10 mouse cellular contexts compared by ENCODE assay signal in genomic region chr9:78531816-78532215, GRCm38 (mm10). TPM values are rescaled to one million over a fixed set of nuclear protein-coding genes. Genes with fewer than 3 reads are reported as not detected.
DNase-seq lines count a peak whose midpoint lies in the region; ATAC-seq lines count a peak whose summit lies in the region.
"Had no signal": no experiment of that assay in that cellular context is flagged by ENCODE, and none has a peak within 500 bp of the region (broad histone marks: within the 10 kb centered on the region; RNA-seq: fewer than 3 reads in every experiment).

No protein-coding gene starts in this region.

- H3K4me3 ChIP-seq in heart, embryonic 15.5 days = no peak overlapping the region
- H3K4me3 ChIP-seq in stomach, embryonic 16.5 days (replicated peaks; ENCODE audit: low read length) = no peak overlapping the region
- H3K4me3 ChIP-seq: gastrocnemius, adult 2 months had no signal

- WGBS in heart, embryonic 15.5 days = 35% methylated on average over 5 of the region's 5 CpGs
- 31% methylated on average over 5 of the region's 5 CpGs for WGBS in stomach, embryonic 16.5 days

- peaks cover 19% of the 10 kb centered on the region for H3K4me1 ChIP-seq in heart, embryonic 15.5 days (replicated peaks)
- peaks cover 9% of the 10 kb centered on the region for H3K4me1 ChIP-seq in stomach, embryonic 16.5 days (ENCODE audit: control insufficient read depth, insufficient read depth, low read length)

- H3K9me3 ChIP-seq in heart, embryonic 15.5 days (replicated peaks) = no peaks in the 10 kb centered on the region
- H3K9me3 ChIP-seq in stomach, embryonic 16.5 days (replicated peaks; ENCODE audit: control insufficient read depth, low read length) = no peaks in the 10 kb centered on the region

- DNase-seq in heart, postnatal 14 days = no peak
- DNase-seq in lung, postnatal 10 days = peak; percentile 30
- DNase-seq in lung, adult 18-20 months = no peak
- peak; percentile 34 to 68 for DNase-seq in kidney, postnatal 25 days
- DNase-seq in frontal cortex, postnatal 36 days (ENCODE audit: low spot score in 2 of 2) = no peak
- DNase-seq in spleen, postnatal 36 days (ENCODE audit: low spot score in 2 of 2) = no peak
- DNase-seq: gastrocnemius, adult 2 months had no signal

- H3K27me3 ChIP-seq in heart, embryonic 15.5 days = no peaks in the 10 kb centered on the region
- H3K27me3 ChIP-seq in stomach, embryonic 16.5 days (ENCODE audit: control insufficient read depth, insufficient read depth, low read length) = no peaks in the 10 kb centered on the region

- no peak overlapping the region for H3K9ac ChIP-seq in heart, embryonic 15.5 days
- H3K9ac ChIP-seq in stomach, embryonic 16.5 days (ENCODE audit: low read length) = no peak overlapping the region

- H3K36me3 ChIP-seq in heart, embryonic 15.5 days = no peaks in the 10 kb centered on the region
- H3K36me3 ChIP-seq in stomach, embryonic 16.5 days (ENCODE audit: control insufficient read depth, insufficient read depth, low read length) = no peaks in the 10 kb centered on the region

- intact Hi-C loops in heart, postnatal 14 days (cut with DNase I) = no loop called here

- peak overlapping the region; percentile 53 for H3K27ac ChIP-seq in heart, embryonic 15.5 days
- peak overlapping the region; percentile 63 for H3K27ac ChIP-seq in stomach, embryonic 16.5 days (ENCODE audit: low read length)
- H3K27ac ChIP-seq: gastrocnemius, adult 2 months had no signal

- H3K4me2 ChIP-seq in heart, embryonic 15.5 days = no peak overlapping the region
- H3K4me2 ChIP-seq in stomach, embryonic 16.5 days (ENCODE audit: low read depth, low read length) = no peak overlapping the region

- ATAC-seq in heart, embryonic 15.5 days (replicated peaks; ENCODE audit: insufficient number of reproducible peaks, insufficient read depth, low FRiP score, low read depth) = no peak
- no peak for ATAC-seq in stomach, embryonic 16.5 days (ENCODE audit: insufficient read depth, low FRiP score)
- ATAC-seq: inflammation-experienced regulatory T-cells, adult 6 months had no signal

RNA-seq across cellular contexts. Expression of gene Eef1a1, which starts 42.9 kb away (rescaled TPM):
- 2,802 and 3,192 TPM in 2 replicates for polyA plus RNA-seq in heart, embryonic 15.5 days (2015; fragmentation: Nextera tagmentation; extraction: Ambion mirVana)
- total RNA-seq in heart, postnatal 14 days (2021) = 1,000 to 10,000 TPM; 1,986 to 2,287 TPM
- 4,219 and 4,255 TPM in 2 replicates for polyA plus RNA-seq in stomach, embryonic 16.5 days (2015; fragmentation: Nextera tagmentation; extraction: Ambion mirVana)

RNA-seq across cellular contexts. Expression of gene Slc17a5, which starts 56.0 kb away (rescaled TPM):
- 8.5 and 9.8 TPM in 2 replicates for polyA plus RNA-seq in heart, embryonic 15.5 days (2015; fragmentation: Nextera tagmentation; extraction: Ambion mirVana)
- total RNA-seq in heart, postnatal 14 days (2021) = 1 to 10 TPM; 5.7 to 6.9 TPM
- 21.4 and 23.2 TPM in 2 replicates for polyA plus RNA-seq in stomach, embryonic 16.5 days (2015; fragmentation: Nextera tagmentation; extraction: Ambion mirVana)

Comparison
In these comparisons a context has a peak if more than half of its experiments do, and no peak if none do; other contexts are left out.
1. DNase-seq: peak in lung, postnatal 10 days (single experiment) and kidney, postnatal 25 days (2 of 2); none in heart, postnatal 14 days (0 of 2), lung, adult 18-20 months (0 of 2), frontal cortex, postnatal 36 days (0 of 2) and spleen, postnatal 36 days (0 of 2).